Mouse (Mus musculus) MEL (cell line): ENCODE data around the gene Pdik1l.

Experiments
- BHLHE40 ChIP-seq: IDR thresholded peaks from 2 replicates; pipeline ENCODE4 v1.6.1; 2012; ENCODE audit warnings: low read depth, mild to moderate bottlenecking, inconsistent platforms, low read length, improper control_type of control experiment, borderline replicate concordance
- CTCF ChIP-seq, 3 experiments: IDR thresholded peaks in 2 of 3; conservative IDR thresholded peaks in 1 of 3; 2 replicates each; pipeline ENCODE4 v1.5.1; 2011 to 2012; ENCODE audit warnings: low read length in 3 of 3, low read depth in 2 of 3, mild to moderate bottlenecking in 2 of 3, improper control_type of control experiment in 1 of 3, inconsistent platforms in 1 of 3, mixed read lengths in 1 of 3, moderate library complexity in 1 of 3; ENCODE audit not compliant: control insufficient read depth in 1 of 3, insufficient read depth in 1 of 3, poor library complexity in 1 of 3, severe bottlenecking in 1 of 3
- GATA1 ChIP-seq: IDR thresholded peaks from 2 replicates; pipeline ENCODE4 v1.6.1; 2011; ENCODE audit warnings: low read depth, low read length, improper control_type of control experiment
- NRF1 ChIP-seq: IDR thresholded peaks from 2 replicates; pipeline ENCODE4 v1.6.1; 2014; ENCODE audit warnings: low read depth, mild to moderate bottlenecking, inconsistent platforms, low read length, improper control_type of control experiment, moderate library complexity; ENCODE audit not compliant: poor library complexity, insufficient read depth, severe bottlenecking
- POLR2A ChIP-seq, 2 experiments: IDR thresholded peaks; 2 replicates each; pipeline ENCODE4 v1.6.1; 2011 to 2012; ENCODE audit warnings: low read length in 2 of 2, mild to moderate bottlenecking in 2 of 2, control low read depth in 1 of 2, improper control_type of control experiment in 1 of 2, low read depth in 1 of 2, moderate library complexity in 1 of 2; ENCODE audit not compliant: control insufficient read depth in 1 of 2, insufficient read depth in 1 of 2, poor library complexity in 1 of 2

DNA sequence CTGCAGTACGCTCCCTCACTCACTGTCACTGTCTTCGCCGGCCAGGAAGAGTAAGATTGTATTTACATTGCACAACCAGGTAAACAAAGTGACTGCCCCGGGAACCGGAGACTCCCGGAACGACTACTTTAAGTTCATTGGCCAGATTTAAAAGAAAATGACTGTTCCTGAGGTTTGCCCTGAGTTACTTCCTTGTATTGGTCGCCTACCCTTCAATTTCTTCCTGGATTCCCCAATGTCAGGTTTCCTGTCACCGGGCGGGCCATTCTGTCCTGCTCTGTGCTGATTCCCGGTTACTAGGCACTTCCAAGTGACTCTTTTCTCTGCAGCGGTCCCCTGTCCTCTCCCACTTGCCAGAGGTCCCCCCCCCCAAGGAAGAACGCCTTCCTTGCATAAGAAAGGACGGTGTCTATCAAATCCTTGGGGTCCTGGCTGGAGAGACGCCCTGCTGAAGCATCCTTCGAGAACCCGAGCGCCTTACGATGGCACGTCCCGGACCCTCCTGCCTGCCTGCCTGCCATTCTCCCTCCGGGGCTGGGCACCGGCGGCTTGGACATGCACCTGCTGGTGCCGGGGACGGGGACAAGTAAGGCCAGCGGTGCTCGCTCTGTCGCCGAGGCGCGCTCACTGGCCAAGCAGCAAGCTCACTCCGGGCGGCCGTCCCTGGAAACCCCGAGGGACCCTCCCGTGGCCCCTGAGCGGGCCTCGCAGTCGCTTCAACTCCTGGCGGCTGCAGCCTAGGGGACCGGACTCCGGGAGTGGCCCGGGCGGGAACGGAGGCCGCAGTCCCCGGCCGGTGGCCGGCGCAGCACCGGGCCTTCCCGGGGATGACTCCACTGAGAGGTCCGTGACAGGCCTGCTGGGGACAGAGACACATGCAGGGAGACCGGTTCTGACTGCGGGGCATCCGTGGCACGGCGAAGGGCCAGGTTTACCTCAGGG, 1.2 kb downstream of the Pdik1l start:
- TF ChIP-seq CTCF (IDR thresholded peaks at IDR 0.05 in 2 of 3, conservative IDR thresholded peaks at IDR 0.05 in 1 of 3; ENCODE audit: control insufficient read depth in 1 of 3, insufficient read depth in 1 of 3, low read depth in 2 of 3, low read length in 3 of 3, poor library complexity in 1 of 3, severe bottlenecking in 1 of 3) (no peak), POLR2A (IDR thresholded peaks at IDR 0.05; ENCODE audit: control insufficient read depth in 1 of 2, insufficient read depth in 1 of 2, low read depth in 1 of 2, low read length in 2 of 2, poor library complexity in 1 of 2) (no peak), GATA1 (no peak), BHLHE40 (no peak), NRF1 (no peak)
